Mouse (Mus musculus) testis, postnatal 14 days (tissue): Measurements from ENCODE around the gene Sesn3.
A peak's percentile ranks its signal among the peaks of the same experiment; 100 is the strongest.

Source experiments
- DNase-seq: peaks from one replicate; pipeline ENCODE4 v3.0.0; 2021; ENCODE audit warnings: low spot score

Sesn3 gene

DNA sequence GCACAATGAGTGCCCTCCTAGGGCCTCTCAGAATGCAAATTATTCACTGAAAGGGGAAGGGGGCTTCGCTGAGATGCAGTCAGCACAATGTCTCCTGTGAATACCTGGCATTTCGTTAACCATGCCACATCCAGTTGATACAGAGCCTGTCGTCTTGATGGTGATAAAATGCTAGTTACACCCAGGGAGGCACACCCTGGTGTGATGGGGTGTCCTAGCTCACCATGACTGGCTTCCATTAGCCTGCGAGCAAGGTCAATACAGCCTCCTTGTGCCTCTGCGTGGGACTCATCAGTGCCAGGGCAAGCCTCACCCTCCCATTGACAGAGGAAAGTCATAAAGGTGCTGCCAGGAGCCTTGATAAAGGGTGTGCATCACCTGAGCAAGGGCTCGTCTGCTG, 80.0 kb downstream of the Sesn3 start:
- no peak for DNase-seq

- no peak for DNase-seq
These were observed 82.2 kb downstream of the Sesn3 start for GRCm38 (mm10) chr9:14357033-14357432.

DNA sequence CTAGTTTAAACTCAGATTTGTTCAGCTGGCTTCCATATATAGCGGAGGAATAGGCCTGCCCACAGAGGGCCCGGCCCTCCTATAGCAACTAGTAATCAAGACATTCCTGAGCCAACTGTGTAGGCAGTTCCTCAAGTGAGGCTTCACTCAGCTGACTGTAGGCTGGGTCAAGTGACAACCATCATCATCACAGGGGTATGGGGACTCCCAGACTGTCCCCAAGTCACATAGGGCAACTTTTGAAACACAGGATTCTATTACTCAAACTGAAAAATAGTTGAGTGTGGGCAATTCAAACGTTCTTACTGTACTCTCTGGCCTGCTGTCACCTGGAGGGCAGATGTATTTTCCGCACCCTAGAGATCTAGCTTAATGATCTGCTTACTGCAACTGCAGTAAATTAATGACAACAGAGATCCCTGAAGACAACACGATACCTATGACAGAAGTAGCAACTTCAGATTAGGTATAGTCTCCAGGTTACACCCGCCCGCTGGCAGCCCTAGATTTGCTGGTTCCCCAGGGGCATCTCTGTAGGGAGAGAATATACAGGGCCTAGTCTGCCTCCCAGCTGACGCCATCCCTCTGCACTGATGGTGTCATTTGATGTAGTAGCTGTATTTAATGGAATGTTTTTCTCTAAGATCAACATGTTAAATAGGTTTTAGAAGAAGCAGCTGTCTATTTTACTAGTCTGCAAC, 87.4 kb downstream of the Sesn3 start:
- DNase-seq: no peak

GRCm38 (mm10) chr9:14363540-14363939, 88.7 kb downstream of the Sesn3 start:
- no peak for DNase-seq

- no peak for DNase-seq
These were observed 89.9 kb downstream of the Sesn3 start for GRCm38 (mm10) chr9:14364719-14365118.

DNA sequence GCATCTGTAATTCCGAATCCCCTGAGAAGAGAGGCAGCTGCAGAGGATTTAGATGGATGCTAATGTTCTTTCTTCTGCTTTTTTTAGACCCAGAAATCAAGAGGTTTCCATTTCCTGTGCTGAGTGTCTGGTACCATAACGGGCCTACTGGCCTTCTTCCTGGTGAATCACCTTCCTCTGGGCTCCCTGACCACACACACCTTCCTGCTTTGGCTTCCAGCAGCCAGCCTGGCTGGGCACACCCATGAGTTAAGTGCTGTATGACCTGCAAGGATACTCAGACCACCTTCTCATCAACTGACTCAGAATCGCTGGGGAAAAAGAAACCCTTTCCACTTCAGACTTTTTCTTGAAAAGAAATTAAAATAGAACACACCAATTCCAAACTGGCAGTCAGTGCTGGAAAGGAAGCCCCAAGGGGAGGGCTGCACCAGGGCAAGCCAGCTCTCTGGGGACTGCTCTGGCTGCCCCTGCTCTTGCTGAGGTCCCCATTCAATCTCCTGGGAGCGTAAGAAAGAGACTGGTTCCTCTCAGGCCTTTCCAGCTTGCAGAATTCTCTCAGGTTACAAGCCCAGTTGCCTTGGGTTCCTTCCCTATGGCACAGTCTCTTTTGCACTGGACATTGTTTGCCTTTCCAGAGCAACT, 90.7 kb downstream of the Sesn3 start:
- DNase-seq: no peak

DNA sequence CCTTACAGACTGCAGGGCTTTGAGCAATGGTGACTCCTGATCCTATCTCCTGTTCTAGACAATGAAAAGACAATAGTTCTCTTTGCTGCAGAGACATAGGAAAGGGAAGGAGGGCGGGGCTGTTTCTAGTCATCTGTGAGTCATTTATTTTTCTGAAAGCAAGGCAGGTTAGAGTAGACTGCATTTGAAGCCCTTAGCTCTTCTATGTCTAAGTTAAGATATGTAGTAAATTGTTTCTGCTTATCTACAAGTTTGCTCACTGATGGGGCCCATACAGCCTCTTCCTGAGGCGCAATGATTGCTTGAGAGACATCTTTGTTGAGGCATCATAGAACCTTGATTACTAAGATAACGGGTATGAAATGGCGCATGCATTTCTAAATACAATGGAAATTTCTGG, 93.0 kb downstream of the Sesn3 start:
- no peak for DNase-seq

DNA sequence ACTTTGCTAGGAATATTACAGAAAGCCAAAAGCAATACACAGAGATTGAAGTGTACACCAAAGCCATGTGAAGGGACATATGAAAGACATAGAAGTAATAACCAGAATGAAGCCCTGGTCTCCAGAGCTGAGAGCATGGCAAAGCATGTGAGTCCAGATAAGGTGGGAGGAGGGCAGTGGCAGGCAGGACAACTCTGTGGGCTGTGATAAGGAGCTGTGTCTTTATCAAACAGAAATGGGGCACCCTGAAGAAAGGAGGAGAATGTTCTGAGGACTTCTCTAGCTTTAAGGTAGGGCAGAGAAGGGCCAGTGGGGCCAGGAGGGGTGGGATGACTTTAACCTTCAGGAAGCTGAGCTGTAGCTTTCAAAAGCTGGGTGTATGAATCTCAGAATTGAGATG, 94.4 kb downstream of the Sesn3 start:
- DNase-seq: no peak

DNA sequence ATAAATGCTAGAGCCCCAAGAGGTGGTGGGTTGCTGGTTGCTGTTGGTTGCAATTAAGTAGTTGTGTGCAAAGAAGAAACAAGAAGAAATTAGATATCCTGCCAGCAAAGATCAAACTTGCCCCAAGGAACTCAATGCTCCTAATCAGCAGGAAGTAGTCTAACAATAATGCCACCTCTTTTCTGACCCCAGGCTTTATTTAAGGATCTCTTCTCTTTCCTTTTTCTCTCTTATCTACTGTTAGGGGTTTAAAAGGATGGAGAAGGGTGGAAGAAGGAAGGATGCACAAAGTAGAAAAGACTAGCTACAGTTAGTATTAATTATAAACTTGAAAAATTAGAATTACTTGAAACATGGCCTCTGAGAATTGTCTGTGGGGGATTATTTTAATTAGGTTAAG, 97.6 kb downstream of the Sesn3 start:
- no peak for DNase-seq

GRCm38 (mm10) chr9:14376149-14376548, 101.3 kb downstream of the Sesn3 start:
- no peak for DNase-seq

GRCm38 (mm10) chr9:14378151-14378550, 103.3 kb downstream of the Sesn3 start:
- no peak for DNase-seq

DNA sequence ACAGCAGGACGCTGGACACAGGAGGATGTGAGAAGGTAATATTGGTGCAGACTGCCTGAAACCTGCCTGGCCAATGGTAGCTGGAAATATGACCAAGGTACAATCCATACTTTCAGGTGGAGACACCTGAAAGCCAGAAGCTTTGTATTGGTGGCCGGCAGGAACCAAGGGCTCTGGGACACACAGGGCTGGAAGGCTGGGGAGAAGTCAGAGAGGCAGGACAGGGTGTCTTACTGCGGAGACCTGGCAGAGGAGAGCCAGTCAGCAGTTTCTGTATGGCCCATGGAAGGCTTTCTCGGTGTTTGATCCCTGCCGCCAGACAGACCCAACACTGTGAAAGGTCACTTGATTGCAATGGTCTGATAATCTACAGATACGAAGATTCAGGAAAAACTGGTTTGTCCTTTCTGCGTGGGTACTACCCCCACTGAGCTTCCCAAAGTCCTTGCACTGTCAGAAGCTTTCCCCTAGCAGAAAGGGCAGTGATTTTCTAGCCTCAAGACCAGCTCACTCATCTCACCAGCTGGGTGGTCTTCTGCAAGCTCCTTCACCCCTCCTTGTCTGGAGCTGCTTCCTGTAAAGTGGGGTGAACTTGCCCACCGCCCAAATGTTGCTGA, 105.0 kb downstream of the Sesn3 start:
- DNase-seq: no peak

DNA sequence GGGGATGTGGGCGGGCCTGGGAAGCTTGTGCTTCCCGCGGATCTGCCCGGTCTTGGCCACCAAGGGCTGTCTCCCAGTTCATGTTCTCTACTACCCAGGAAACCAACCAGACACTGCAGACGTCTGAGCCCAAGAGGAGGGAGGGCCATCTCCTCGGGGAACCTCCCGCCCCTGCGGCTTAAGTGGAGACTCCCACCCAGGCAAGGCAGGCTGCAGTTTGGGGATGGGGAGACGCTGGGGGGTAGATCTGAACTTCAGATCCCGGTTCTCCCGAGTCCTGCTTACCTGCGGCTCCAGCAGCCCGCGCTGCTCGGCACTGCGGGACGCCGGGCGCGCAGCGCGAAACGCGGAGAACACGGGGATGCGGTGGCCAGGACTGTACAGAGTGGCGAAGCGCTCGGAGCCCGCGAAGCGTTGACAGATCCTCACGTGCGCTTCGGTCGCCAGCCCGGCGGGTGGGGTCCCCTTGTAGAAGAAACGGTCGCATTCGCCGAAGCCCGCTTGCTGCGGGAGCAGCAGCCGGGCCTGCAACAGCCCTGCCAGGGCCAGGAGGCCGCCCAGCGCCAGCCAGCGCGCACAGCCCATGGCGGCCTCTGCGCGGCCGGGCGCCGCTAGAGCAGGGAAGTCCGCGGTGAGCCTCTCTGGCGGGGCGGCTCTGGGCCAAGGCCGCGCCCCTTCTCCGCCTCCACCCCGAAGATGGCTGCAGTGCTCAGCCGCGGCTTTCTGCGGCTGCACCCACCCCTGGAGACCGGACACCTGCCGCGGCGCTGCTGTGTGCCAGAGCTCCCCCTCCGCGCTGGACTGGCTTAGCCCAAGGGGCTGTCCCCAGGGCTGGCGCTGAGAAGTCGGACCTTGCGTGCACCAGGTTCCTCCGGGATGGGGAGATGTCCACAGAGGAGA, 105.8 kb downstream of the Sesn3 start:
- DNase-seq: peak; percentile 81

DNA sequence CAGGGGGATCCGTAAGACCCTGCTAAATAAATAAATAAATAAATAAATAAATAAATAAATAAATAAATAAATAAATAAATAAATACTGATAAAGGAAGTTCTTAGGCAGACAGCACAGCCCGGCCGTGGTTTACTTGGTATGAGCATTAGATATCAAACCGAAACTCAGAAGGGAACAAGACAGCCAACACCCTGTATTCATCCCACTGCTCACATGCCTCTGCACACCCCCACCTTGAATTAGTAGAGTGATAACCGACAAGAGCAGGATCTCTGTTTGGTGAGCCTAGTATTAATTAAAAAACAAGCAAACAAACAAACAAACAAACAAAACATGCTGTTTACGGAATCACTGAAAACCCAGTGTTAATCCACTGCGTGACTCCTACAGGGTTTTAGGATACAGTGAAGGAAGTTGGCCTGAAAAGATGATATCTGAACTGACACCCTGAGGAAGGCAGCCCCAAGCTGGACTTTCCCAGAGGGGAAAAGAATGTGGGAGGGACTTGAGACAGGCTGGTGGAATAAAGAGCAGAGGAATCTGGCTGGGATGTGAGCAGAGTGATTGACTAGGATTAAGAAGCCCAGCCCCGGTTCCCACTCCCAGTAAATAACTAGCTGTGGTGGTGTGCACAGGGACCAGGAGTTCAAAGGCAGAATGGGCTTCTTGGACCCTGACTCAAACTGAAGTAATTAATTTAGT, 106.6 kb downstream of the Sesn3 start, which contains the start of gene Endod1:
TSS of gene Endod1 (minus strand) at position 155 of the 703 bp plus-strand sequence.
- DNase-seq: peak; percentile 24

DNA sequence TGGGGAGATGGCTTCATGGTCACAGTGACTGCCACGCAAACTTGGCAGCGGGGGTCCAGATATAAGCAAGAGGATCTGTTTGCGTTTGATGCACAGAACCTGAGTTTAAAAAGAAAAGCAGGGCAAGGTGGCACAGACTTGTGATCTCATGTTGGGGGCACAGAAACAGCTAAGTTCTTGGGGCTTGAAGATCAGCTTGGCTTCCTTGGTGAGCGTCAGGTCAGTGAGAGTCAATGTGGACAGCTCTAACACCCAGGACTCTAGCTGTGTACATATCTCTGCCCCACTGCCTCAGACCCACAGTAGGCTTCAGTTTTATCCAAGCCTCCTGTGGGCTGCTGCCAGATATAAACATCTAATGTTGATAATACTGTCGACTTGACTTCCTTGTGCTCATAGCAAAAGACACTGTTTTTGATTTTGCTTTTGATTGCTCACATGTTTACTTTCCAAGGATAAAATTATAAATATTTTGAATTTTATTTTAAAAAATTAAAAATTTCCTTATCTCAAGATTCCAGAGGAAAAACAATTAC, 107.5 kb downstream of the Sesn3 start:
- no peak for DNase-seq
